Mouse (Mus musculus): Measurements from ENCODE around the gene Pank3.

Pank3 gene

DNA sequence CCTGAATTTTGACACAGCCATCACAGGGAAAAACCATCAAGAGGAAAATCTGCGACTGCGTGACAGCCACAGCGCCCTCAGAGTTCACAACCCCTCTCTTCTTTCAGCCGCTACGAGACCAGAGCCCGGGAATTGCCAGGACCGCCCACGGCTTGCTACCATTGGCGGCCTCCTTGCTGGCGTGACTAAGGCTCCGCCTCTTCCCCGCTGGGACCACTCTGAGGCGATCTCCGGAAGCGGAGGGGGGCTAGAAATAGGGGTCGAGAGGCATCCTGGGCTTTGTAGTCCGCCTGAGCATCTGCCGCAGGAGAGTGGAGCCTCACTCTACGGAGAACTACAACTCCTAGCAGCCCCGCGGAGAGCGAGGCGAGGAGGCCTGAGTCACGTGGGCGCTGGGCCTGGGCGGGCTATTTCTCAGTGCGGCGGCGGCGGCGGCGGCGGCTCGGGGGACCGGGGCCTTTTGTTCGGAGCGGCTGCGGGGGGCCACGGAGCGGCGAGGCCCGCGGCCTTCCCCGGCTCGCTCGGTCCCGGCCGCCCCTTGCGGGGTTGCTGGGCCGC is at the start of gene Pank3:
TSS of gene Pank3 (plus strand) at position 297 of the 558 bp plus-strand sequence.
- DNase-seq, result peak; percentile 99

DNA sequence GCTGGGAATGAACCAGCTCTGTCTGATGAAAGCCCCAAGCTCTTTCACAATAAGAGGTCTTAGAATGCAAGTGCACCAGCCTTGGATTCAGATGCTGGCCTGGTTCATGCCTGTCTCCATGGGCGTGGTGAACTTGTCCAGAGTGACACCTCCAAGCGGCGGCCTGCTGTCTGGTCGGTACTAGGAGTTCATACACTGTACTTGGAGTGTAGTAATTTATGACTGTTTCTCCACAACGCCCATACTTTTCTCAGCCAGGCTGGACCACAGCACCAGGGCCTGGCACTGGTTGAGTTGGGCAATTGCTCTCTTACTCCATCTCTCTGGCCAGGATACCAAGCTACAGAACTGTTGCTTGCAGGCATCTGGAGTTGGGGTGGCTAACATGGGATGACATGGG is 45.4 kb upstream of the Pank3 start:
- no peak for DNase-seq

DNA sequence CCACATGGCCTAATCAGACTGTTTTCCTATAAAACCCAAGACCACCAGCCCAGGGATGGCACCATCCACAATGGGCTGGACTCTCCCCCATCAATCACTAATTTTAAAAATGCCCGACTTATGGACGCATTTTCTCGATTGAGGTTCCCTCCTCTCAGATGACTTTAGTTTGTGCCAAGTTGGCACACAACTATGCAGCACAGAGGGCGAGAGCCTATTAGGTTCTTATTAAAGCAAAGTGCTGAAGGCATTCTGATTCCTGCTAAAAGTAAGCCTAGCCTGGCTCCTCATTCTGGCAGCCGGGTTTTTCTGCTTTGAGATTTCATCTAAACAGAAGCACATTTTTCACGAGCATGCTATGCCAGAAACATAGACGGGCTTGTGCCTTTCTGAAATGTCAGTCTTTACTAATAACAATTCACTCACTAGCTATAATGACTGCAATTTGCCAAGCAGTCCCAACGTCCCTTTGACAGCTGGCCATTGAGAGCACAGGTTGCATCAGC is 42.9 kb upstream of the Pank3 start:
- DNase-seq, result no peak

DNA sequence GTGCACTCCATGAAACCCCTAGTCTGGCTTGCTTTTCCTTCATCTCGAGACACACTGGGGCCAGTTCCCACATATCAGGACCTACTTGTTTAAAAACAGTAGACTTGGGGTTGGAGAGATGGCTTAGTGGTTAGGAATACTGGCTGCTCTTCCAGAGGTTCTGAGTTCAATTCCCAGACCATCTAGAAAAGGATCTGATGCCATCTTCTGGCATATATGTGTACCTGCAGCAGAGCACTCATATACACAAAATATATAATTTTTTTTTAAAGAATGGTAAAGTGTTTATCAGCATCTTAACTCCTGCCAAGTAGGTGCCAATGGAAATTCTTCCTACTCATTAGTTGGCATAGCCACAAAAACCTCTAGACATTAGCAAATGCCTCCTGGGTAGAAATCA is 41.1 kb upstream of the Pank3 start:
- no peak for DNase-seq

DNA sequence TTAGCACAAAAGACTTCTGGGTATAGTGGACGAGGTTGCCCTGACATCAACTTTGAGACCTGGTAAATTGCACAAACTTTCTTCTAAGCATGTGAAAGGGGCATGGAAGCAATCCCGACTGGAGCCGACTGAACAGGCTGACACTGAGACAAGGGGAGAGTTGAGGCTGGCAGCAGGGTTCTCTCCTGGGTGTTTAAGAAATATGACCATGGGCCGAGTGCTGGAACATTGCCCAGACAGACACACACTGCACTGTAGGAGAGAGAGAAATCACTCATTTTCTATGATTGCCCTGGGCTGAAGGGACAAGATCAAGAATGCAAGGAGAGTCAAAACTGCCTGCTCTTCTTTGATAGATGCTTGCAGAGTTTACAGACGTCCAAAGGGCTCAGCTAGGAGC is 40.1 kb upstream of the Pank3 start:
- DNase-seq, result no peak

DNA sequence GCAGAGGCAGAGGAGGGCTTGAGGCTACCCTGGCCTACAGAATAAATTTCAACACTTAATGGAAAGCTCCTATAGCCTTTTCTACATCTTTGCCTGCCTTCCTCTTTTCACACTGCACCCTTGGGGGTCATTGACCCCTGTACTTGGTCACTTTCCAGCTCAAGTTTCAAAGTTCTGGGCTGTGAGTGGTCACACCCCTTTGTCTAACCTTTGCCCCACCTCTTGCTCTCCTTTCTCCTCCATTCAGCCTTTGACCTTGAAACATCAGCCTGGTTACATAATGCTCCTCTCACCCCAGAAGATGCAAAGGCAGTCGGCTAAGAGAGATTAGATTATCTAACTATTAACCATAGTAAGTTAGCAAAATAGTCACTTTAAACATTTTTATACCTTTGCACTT is 36.9 kb upstream of the Pank3 start:
- DNase-seq, result no peak

DNA sequence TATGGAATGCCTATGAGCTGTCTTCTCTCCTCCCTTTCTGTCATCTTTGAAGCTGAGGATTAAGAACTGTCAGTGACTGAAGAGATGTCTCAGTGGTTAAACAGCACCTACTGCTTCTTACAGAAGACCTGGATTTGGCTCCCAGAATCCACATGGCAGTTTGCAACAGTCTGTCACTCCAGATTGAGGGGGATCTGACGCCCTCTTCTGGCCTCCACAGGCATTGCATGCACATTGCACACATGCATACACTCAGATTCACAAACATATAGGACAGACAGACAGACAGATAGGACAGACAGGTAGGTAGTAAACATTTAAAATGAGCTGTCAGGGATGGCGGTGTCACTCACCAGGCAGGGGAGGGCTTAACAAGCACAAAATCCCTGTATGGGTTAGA is 32.5 kb upstream of the Pank3 start:
- DNase-seq, result no peak

DNA sequence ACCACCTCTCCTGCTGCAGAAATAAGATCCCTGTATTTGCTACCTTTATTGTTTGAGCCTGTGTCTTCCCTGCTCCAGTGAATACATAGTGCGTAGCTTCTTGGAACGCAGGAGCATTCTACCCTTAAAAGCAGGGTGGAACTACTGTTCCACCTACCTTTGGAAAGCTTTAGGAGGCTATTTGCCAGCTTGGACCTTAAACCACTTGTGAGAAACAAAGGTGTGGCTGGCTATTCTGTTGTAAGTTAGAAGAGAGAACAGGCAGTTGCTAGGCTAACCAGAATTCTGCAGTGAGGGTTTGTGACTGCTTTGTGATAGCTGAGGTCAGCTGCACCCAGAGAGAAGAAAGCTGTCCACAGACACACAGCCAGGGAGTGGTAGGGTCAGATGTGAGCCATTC is 32.0 kb upstream of the Pank3 start:
- no peak for DNase-seq

DNA sequence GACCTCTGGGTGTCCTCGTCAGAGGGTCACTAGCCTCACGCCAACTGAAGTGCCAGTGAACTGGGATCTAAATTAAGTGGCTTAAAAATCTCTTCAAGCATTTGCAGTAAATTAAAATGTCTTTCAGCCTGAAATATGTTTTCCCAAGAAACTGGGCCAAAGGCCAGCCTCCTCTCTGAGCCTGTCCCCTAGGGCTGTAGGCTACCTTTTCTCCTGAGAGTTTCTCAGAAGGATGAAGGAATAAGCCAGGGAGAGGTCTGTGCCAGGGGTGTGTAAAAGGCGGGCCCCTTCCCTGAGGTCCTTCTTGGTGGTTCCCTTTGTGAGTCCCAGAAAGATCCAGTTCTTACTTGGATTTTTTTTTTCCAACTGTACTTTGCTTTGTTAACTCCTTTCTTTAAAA is 31.2 kb upstream of the Pank3 start:
- DNase-seq, result no peak

DNA sequence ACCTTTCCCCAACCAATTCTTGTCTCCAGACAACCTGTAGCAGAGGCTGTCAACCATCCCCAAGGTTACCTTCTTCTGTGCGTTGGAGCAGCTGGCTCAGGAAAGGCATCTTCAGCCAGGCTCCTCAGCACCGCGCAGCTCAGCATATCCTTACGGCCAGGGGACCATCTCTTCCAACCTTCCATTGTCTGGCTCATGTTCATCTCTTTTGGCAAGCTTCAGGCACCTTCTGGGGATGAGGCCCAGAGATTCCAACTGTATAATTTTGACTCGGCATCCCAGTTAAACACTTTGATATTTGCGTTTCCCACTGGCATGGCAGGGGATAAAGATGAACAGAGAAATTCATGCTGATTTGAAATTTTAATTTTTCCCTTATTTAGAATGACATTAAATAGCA is 25.7 kb upstream of the Pank3 start:
- DNase-seq, result peak; percentile 13

DNA sequence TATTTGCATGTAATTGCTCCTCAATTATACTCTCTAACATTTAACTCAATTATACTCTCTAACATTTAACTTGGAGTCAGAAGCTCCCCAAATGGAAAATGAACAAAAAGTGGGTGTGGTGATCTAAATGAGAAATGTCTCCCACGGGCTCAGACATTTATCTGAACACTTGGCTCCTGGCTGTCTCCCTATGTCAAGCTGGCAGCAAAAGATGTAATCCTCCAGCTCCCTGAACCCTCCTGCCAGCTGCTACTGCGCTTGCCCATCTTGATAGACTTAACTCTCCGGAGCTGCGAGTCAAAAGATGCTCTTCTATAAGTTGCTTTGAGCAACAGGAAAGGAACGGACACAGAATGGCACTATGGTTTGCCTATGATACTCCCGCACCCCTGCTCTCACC is 24.7 kb upstream of the Pank3 start:
- DNase-seq, result no peak

DNA sequence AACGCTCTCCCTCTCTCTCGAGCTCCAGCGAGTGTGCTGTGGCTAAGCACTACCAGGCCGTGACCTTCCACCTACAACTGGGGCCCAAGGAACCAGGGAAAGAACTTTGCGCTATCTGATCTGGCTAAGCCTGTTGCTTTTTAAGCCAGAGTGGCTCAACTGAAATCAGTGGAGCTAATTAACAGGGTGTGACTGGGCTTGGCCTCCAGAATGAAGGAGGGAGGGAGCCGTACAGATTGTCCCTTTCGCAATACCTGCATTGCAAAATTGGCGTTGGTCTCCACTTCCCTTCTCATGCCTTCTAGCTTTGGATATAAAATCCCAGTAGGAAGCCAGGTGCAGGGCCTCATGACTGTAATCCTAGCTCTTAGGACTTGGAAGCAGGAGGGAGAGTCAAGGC is 18.7 kb upstream of the Pank3 start:
- no peak for DNase-seq

DNA sequence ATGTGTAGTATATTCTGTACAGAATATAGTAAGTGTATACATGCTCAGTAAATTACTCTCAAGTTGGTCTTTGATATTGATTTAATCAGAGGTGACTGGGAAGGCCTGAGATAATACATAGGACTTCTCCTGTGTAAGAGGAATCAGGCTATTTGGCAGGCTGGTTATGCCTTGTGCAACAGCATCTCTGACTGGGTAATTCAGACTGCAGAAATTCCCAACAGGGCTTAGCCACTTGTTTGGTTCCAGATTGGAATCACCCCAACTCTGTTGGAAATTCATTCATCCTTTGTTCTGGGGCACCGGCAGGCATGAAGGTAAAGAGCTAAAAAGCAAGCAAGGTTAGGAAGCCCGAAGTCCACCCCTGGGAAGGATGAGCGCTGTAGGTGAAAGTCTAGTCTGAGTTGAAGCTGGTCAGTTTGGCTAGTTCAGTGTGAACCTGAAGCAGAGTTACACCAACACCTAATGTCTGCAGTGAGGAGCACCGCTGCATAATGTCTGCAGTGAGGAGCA is 14.3 kb upstream of the Pank3 start:
- DNase-seq, result no peak

DNA sequence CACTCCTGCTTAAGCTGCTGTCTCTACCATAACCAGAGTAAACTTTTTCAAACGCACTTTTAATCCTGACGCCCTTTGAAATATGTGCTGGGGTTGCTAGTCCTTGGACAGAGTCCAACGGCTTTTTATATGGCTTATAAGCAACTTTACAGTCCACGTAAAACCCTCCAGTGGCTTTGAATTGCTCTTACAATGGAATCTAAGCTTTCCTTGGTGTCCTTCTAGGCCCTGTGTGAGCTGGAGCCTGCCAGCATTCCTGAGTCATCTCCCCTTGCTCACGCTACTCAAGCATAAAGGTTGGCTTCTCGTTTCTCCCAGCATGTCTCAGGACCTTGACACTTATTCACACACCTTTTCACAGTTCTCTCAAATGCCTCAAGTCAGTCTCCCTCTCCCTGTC is 13.7 kb upstream of the Pank3 start:
- DNase-seq, result no peak

DNA sequence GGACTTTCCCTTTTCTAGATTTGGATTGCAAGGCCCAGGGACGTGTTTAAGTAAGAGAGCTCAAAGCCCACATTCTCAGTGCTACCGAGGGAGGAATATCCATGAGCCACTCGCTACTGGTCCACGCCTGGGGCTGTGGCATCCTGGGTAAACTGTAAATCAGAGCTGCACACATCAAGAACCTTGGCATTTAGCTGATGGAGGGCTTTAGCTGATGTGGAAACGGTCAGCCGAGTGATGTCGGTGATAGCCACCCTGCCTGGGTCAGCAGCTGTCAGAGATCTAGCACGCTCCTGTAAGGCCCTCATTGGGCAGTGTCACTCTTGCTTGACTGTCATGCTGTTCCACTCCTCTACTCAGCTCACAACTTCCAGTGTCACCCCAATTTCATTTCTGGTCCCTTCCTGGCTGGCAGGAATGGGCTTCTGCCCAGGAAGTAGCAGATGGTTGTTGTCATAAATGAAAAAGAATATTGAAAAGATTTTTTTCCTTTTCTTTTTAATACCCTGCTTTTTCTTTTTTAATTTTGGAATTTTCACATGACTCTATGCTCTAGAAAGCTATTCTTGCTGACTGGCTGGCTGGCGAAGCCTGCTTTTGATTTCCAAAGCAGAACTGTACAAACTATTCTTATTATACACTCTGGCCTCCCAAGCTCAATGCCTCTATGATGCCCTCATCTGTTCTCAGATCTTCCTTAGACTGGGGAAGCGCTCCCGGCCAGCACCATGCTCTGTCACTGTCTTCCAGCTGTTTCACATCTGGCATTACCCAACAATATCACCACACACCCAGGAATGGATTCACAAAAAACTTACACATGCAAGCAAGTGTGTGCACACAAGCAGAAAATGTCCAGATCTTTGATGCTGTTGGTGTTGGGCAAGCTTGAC is 12.6 kb upstream of the Pank3 start:
- no peak for DNase-seq

DNA sequence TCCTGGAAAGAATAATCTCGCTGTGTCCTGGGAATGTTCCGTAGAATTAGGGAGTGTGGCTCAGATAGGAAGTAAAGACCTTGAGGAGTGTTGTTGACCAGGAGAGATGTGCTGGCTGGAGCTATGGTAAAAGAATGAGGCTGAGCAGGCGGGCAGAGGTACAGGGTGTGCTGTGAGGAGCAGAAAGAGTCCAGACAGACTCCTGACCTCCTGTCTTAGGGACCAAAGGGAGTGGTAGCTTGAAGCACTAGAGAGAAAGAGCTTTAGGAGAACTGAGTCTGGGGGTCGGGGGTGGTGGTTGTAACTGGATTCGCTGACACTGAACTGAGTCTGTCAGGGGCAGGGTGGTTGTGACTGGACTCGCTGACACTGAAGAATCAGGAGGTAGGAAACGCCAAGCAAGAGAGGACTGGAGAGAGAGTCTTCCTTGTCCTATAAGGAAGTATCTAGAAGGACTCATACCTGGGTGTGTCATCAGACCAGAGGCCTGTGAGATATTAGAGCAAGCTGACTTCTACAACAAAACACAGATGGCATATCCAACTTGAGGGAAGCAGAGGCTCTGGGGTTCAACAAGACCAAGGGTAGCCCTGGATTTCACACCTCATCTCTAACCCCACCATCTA is 9.2 kb upstream of the Pank3 start:
- no peak for DNase-seq

DNA sequence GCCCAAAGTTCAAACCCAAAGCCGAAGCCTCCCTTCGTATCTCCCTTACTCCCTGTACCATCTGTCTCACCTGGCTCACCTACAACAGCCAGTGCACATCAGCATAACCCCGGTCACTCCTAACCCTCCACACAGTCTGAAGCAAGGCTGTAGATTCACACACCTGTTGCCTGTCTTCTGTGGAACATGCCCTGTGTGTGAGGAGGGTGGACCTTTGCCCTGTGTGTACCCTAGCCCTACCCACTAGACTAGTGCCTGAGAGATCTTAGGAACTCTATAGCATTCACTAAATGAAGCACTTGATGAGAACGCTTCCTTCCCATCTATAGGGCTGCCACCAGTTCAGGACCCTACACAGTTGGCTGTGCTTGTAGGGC is 8.7 kb upstream of the Pank3 start:
- no peak for DNase-seq

DNA sequence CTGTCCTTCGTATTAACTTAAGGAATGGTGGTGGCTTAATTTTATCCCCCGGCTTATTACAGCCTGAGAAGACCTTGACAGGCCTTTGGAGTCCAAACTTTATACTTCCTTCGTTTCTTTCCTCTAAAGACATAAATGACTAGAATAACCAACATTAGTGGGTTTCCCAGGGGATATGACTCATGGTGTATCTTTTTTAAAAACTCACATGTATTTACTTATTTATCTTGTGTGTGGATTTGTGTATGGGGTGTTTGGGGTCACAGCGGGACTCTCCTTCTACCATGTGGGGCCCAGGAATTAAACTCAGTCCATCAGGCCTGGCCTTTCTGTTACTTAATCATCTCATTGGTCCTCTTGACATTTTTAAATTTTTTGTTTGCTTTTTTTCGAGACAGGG is 2.4 kb upstream of the Pank3 start:
- DNase-seq, result no peak

DNA sequence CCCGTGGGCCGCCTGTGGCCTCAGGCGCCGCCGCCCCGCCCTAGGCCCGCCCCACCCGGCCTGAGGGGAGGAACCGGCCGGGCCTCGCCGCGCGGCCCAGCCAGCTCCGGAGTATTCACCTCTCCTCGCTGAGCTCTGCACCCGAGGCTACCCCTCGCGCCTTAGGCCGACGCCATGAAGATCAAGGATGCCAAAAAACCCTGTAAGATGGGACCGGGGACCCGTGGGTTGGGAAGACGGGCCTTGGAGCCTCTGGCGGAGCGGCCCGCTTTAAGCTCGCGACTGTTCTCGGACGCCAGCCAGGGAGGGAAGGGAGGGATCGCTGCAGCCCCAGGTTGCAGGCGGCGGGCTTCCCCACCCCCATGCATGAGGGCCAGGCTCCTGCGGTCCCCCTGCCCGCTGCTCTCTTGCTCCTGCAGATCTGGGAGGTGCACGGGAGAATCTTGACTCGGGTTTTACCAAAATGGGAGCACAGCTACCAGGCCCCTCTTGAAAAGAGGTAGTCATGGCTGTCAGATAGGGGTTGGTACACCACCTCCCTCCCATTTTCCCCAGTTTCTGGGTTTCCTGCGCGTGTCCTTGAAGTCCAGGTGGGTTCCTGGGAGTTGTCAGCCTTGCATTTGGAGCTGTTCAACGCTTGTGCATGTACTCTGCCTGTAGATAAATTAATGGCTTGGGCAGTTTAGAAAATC is 608 bp downstream of the Pank3 start:
- peak; percentile 79 for DNase-seq

DNA sequence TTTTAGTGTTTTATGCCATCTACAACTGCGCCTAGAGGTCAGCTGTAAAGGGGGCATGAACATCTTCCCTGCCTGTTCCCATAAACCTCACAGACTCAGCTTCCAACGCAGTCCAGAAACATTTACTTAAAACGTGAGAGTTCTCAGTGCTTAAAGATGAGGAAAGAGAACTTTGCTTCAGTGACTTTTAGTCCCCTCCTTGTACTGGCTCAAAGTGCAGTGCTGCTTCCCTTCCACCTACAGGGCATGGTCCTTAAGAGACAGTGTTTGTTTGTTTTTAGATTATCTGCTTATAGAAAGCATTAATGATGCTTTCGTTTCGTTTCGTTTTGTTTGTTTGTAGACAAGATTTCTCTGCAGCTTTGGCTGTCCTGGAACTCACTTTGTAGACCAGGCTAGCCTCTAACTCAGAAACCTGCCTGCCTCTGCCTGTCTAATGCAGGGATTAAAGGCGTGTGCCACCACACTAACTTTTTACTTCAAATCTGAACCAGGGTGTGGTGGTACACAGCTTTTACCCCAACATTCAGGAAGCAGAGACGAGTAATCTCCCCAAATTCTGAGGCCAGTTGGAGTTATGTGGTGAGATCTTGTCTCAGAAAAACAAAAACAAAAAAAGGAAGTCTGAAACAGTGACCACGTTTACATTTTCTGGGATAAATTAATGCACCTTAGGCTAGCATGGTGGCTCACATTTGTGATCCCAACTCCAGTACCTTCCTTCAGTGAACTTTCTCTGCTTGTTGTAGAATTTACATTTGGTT is 1.6 kb downstream of the Pank3 start:
- DNase-seq, result no peak

DNA sequence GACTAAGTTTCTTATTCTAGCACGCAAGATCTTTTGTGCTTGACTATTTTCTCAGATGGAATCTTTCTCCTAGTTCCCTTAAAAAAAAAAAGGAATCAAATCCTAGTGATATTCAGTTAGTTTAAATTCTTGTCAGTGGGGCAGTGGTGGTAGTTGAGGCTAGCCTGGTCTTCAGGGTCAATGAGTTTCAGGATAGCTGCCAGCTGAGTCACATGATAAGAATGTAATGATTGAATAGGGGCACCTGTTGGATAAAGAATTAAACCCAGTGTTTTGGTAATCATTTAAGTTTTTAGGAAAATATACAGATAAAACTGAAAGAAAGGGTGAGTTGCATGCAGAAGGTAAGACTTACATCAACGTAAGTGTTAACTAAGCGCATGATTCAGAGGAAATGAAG is 6.3 kb downstream of the Pank3 start:
- no peak for DNase-seq

DNA sequence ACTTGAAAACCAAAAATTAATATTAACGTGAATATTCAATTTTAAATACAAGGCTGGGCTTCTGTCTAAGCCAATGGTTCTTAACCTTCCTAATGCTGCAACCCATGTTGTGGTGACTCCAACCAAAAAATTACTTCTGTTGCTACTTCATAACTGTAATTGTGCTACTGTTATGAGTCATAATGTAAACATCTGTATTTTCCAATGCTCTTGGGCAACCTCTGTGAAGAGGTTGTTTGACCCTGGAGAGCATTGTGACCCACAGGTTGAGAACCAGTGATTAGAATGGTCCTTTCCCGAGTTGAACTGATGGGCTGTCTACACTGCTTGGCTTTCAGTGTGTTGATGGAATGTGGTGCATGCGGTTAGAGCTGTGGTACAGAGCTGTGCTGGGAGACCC is 7.2 kb downstream of the Pank3 start:
- DNase-seq, result no peak

DNA sequence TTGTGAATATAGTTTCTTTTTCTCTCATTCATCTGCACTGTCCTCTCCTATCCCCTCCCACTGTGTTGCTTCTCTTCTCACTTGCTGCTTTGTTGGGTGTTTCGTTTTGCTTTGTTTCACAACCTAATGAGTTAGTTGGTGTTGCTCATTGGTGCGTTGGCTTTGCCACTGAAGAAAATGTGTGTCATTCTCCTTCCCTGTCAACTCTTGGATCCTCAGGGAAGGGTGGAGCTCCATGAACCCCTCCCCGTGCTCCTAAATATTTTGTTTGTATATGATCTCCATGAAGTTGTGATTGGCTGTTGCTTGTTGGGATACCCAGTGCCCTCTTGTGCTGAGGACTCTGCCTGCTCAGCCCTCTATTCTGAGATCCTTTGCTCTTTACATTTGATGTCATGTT is 11.1 kb downstream of the Pank3 start:
- no peak for DNase-seq
